Mouse (Mus musculus) lung, postnatal 10 days (tissue): ENCODE results near the gene Traf3.

ENCODE experiments used
- DNase-seq: peaks from one replicate; pipeline ENCODE4 v3.0.0; 2021

The Traf3 gene

DNA sequence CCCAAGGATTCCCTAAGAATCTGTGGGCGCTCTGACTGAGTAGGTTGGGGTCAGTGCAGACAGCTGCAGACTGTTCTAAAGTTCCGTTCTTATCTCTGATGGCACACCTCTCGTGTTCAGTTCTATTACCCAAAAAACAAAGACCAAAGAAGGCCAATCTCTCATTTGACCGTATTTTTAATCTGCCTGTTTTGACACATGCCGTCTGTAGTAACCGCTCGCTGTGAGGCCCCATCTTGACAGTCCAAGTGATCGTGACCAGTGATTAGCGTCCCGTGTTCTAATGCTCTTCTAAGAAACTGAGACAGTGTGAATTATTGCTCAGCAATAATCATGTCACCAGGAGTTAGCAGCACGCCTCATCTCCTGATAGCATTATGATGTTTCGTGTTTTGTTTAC is 100.4 kb downstream of the Traf3 start:
- DNase-seq = no peak

GRCm38 (mm10) chr12:111267673-111268325 is 101.6 kb downstream of the Traf3 start:
- no peak for DNase-seq

- DNase-seq = no peak
Observed at GRCm38 (mm10) chr12:111270629-111271277, 104.6 kb downstream of the Traf3 start, which contains the start of gene Amn. Amn (plus strand) TSS chr12:111271095.

DNA sequence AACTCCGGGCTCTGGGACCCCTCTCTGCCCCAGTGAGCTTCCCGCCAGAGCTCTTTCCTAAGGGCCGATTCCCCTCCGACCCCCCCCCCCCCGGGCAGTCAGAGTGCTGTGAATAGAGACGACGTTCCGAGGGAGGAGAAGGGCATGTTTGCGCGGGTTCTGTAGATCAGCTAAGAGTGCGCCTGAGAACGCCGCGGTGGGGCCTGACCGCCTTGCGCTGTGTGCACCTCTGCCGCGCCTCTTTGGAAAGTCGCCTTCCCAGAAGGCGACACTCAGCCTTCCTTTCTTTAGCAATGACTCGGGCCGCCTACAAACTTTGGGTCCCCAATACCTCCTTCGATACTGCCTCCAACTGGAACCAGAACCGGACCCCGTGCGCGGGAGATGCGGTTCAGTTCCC is 105.2 kb downstream of the Traf3 start:
- no peak for DNase-seq

DNA sequence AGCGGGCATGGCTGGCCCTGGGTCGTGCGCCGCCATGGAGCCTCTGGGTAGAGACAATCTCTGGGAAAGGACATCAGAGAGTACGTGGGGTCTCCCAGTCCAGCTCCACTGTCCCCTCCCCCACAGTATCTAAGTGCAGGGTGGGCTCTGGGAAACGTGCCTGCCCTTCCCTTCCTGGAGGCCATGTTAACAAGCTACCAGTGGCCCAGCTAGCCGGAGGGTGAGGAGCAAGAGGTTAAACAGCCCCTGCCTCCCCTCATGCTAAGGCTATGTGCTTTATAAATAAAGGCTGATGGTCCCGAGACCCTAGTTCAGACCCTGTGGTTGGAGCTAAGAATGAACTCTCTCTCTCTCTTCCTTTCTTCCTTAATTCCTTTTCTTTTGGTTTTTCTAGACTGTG is 105.8 kb downstream of the Traf3 start:
- DNase-seq = no peak

DNA sequence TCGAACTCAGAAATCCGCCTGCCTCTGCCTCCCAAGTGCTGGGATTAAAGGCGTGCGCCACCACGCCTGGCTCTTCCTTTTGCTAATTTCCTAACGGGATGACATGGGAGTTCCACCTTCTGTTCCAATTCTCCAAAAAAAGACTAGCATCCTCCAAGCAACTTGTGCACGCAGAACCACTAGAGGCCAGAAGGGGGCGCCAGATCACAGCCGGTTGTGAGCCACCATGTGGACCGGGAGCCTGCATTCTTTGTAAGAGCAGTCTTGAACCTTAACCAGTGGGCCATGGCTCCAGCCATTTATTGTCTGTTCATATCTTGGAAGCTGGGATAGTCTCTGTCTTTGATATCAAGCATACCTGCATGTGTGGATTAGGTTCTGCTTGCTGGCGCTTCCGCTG is 106.2 kb downstream of the Traf3 start:
- DNase-seq = peak; percentile 88

DNA sequence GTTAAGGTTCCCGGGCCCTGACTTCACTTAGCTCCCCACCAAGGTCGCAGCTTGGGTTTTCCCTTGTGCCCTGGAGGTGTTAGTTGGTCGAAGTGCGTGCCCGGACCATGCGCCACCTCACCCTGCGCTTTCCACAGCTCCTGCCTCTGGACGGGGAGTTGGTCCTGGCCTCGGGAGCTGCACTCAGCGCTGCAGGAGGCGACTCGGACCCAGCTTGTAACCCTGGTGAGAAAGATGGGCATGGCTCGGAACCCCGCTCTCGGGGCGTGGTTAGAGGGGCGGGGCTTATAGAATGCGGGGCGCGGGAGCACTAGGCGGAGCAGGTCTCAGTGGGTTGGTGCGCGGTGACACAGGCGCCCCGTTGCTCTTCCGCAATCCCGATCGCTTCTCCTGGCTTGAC is 107.8 kb downstream of the Traf3 start:
- no peak for DNase-seq

DNA sequence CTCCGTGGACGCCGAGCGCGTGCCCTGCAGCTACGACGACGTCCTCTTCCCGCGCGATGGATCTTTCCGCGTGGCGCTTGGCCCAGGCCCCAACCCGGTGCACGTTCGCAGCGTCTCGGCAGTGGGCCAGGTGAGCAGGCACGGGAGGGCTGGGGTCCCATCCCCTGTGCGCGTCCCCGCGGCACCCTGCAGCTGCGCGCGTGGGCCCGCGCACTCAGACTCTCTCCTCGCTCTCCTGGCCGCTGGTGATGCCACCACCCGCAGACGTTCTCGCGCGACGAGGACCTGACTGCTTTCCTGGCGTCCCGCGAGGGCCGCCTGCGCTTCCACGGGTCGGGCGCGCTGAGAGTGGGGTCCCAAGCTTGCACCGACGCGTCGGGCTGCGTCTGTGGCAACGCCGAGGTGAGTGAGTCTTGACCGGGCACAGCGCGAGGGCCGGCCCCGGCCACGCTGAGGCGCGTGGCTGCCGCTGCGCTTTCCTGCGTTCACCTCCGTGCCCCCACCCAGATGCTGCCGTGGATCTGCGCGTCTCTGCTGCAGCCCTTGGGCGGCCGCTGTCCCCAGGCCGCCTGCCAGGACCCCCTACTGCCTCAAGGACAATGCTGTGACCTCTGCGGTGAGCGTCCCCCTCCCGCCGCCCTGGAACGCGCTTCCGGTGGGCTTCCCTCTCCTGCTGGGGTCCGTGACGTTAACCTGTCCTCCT is 108.4 kb downstream of the Traf3 start:
- no peak for DNase-seq

GRCm38 (mm10) chr12:111275150-111275841 is 109.1 kb downstream of the Traf3 start:
- DNase-seq = no peak

- DNase-seq = no peak
Observed at GRCm38 (mm10) chr12:111276371-111276770, 110.2 kb downstream of the Traf3 start.

GRCm38 (mm10) chr12:111283573-111283972 is 117.4 kb downstream of the Traf3 start:
- no peak for DNase-seq

- DNase-seq = peak; percentile 30
Observed at GRCm38 (mm10) chr12:111284532-111284931, 118.4 kb downstream of the Traf3 start.

DNA sequence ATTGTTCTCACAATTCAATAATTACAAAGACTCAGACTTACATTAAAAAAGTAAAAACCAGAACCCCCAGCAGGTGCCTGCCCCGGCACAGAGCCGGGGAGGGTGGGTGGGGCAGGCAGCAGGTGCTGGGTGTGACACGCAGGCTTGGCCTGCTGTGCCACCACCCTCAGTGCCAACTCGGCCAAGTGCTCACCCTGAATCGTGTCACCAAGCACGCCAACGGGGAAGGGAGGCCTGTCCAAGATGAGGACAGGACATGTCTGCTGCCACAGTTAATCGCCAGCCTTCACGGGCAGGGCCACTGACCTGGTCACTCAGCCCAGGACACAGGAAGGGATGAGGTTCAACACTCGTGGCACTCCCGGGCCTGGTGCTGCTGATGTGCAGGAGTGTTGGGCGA is 126.9 kb downstream of the Traf3 start:
- no peak for DNase-seq

DNA sequence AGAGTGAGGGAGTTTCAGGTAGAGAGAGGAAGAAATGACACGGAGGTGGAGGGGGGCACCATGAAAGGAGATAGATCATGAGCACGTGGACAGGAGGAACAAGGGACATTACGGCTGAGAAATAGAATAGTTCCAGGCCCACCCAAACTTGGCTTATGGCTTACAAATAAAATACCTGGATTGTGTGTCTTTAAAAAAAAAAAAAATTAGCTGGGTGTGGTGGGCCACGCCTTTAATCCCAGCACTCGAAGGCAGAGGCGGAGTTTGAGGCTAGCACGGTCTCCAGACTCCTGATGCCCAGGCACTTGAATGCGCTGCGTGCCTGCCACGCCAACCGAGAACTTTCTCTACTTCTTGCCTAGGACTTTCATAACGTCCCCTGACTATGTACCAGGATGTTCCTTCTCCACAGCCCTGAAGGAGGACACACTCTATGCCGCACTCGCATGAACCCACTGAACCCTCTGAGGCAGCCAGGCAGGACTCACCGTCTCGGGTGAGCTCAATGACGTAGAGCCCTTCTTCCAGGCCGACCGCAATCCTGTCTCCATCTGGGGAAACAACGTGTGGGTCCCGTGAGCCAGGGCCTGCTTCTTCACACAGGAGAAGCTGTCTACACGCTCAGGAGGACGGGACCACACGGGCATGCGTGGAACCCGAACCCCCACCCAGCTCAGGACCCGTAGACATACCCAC is 135.3 kb downstream of the Traf3 start:
- no peak for DNase-seq

GRCm38 (mm10) chr12:111302018-111302345 is 135.8 kb downstream of the Traf3 start:
- DNase-seq = no peak

DNA sequence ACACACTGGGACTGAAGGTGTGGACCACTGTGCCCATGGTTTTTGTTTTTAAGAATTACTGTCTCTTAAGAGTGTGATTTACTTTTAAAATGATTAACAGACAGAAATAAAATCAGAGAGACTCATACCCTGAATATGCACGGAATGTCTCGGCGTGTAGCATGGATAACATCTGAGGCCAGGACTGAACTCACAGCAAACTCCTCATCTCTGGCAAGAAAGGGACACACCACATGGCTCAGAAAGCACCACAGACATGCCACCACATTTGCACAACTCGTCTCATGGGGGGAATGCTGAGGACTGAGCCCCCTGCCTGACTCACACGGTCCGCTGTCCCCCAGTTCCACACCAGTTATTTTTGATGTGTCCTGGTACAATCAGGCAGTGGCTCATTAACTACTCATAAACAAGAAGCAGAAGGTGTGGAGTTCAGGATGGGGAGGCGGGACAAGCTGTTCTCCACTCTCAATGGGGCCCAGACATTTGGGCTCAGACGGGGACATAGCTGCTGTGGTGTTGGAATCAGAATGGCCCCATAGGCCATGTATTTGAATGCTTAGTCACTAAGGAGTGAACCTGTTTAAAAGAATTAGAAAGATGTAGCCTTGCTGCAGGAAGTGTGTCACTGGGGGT is 137.7 kb downstream of the Traf3 start:
- no peak for DNase-seq

- peak; percentile 32 for DNase-seq
Observed at GRCm38 (mm10) chr12:111306821-111307220, 140.7 kb downstream of the Traf3 start.

- DNase-seq = no peak
Observed at GRCm38 (mm10) chr12:111309256-111309655, 143.1 kb downstream of the Traf3 start.

- no peak for DNase-seq
Observed at GRCm38 (mm10) chr12:111309931-111310330, 143.8 kb downstream of the Traf3 start.

GRCm38 (mm10) chr12:111311775-111312174 is 145.6 kb downstream of the Traf3 start:
- DNase-seq = no peak

DNA sequence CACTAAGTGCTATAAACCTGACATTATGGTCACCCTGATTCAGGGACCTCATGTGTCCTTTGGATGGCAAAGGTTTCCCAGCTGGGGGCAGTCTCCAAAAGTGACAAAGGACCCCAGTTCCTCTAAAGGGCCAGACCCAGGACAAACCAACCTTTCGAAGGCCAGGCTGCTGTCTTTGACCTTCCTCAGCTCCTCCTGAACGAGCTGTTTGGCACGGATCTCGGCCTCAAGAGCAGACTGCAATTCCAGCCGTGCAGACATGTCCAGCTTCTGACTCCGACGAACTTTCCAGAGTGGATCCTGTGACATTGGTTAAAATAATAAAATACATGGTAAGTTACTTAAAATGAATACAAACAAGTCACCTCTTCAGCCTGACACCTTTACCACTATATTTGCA is 148.1 kb downstream of the Traf3 start:
- DNase-seq = no peak
